Mouse (Mus musculus) megakaryocyte-erythroid progenitor cell, adult 5 weeks (primary cell): Measurements from ENCODE around the gene Myef2. TPM values are rescaled to one million over a fixed set of nuclear protein-coding genes. Genes with fewer than 3 reads are reported as not detected.

Experiments used
- polyA plus RNA-seq: library from polyadenylated mRNA; stranded (reverse); fragments of >175 nt; gene quantifications from 2 replicates; pipeline ENCODE4 v1.2.3, GENCODE M21; 2012

The Myef2 gene
- polyA plus RNA-seq = 8.3 and 9.3 TPM in 2 replicates

DNA sequence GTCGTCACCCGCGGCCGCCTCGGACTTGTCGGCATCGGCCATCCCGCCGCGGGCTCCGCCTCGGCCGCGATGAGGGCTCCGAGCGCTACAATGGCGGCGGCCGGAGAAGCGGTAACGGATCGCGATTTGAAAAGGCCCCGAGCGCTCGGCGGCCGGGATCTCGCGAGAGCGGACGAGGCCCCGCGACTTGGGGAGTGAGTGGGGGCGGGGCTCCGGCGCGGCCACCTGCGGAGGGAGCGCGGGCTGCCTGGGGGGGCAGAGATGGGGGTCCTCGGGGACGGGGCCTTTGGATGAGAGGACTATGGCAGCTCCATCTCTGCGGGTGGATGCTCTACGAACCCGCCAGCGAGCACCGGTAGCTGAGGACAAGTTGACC, at the start of gene Myef2:
Gene Myef2 (minus strand): TSS at position 185 of the 376 bp plus-strand sequence.

DNA sequence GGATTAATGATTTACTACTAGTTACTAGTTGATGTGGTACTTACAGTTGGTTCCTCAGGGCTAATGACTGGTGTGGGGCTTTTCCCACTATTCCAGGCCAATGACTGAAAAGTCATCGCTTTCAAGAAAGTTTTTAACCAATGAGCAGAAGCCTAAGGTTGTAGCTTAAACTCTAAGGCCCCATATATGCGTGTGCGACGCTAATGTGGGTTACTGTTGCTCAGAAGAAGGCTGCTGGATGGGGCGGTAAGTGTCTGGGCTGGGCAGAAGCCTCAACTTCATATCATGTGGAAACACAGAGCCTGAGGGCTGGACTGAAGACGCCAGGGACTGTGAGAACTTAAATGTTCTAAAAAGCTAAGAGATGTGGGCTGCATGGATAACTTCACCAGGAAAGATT, 28.9 kb upstream of the Myef2 start, which contains the start of gene Slc12a1:
Gene Slc12a1 (plus strand): TSS at position 118 of the 400 bp plus-strand sequence.

DNA sequence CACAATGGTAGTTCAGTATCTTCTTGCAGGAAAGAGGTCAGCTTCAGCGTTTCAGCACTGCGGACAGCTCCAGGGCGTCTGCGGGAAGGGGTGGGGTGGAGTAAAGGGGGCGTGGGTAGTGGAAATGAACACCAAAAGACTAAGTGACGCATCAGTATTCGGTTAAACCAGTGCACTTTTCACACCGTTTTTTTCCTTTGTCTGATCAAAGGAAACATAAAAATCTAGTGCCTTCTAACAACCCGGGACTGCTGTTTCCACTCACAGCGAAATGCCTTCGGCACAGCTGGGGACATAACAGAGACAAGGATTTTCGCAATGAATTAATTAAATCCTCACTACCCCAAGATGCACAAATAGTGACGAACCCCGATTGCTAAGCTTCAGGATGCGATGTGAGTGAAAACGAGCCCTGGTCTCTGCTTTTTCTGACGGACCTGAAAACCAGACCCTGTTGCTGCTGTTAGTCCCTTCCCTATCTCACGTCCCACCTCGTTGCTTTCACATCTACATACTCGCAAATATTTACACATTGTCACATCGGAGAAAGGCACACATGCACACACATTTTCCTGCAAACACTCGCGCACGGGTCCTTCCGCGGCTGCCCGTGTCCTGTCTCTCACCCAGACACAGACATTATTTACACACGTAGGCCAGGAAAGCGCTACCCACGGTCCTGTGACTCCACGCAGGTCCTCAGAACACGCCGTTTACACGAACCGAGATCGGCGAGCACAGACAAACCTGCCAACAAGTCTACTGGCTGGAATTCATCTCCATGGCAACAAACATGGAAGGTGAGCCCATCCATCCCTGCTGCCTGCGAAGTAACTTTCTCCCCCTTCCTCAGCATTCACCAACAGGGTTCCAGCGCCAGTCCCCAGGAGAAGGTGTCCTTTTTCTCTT, 12.7 kb upstream of the Myef2 start, which contains the start of gene Ctxn2:
Gene Ctxn2 (plus strand): TSS at position 790 of the 909 bp plus-strand sequence.

DNA sequence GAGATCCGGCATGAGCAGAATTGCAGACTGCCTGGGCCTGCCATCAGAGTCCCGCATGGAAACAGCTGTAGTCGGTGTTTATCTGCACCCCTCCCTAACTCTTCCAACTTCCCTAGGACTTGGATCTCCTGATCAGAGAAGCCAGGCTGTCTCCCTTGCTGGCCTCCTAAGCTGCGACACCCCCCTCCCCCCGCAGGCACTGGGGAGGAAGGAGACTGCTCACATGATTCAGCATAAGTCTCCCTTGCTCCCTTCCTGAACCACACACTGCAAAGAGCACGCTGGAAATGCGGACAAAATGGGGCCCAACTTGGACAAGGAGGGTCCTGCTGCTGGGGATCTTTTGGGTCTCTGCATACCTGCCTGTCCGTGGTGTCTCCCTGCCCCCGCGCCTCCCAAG, 55.6 kb downstream of the Myef2 start, which contains the start of gene Slc24a5:
Gene Slc24a5 (plus strand): TSS at position 231 of the 400 bp plus-strand sequence.

Other genes with a start within 250 kb of the Myef2 start
- 0.05 and 0.30 TPM in 2 replicates for gene Slc24a5, start 55.5 kb downstream of the Myef2 start, polyA plus RNA-seq
- gene Ctxn2, start 13.0 kb upstream of the Myef2 start, polyA plus RNA-seq = not detected in 2 replicates
- gene Slc12a1, start 28.8 kb upstream of the Myef2 start, polyA plus RNA-seq = not detected in 2 replicates
- 120 and 132 TPM in 2 replicates for gene Dut, start 123.5 kb upstream of the Myef2 start, polyA plus RNA-seq